Mouse (Mus musculus): ENCODE data around the gene Pde4dip.

The Pde4dip gene

GRCm38 (mm10) chr3:97888168-97888901 lies at the start of gene Pde4dip:
Gene Pde4dip, minus strand, starts transcription at chr3:97888707.
- DNase-seq: peak; percentile 94 to 96

DNA sequence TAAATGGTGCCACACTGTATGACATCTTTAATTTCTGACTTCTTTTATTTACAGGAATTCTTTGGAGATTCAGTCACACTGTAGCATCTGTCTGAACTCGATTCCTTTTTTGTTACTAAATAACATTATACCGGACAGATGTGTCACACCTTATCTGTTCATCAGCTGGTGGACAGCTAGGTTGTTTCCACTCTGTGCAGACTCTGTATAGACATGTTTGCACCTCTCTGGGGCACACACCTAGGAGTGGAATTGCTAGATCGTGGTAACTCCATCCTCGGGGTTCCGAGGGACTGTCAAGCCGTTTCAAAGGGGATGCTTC lies 49.4 kb upstream of the Pde4dip start:
- DNase-seq: no peak

- DNase-seq: peak in 1 of 2 experiments; percentile 26
Measured at GRCm38 (mm10) chr3:97937068-97937944, 48.8 kb upstream of the Pde4dip start.

GRCm38 (mm10) chr3:97934331-97935300 lies 46.1 kb upstream of the Pde4dip start:
- no peak for DNase-seq

DNA sequence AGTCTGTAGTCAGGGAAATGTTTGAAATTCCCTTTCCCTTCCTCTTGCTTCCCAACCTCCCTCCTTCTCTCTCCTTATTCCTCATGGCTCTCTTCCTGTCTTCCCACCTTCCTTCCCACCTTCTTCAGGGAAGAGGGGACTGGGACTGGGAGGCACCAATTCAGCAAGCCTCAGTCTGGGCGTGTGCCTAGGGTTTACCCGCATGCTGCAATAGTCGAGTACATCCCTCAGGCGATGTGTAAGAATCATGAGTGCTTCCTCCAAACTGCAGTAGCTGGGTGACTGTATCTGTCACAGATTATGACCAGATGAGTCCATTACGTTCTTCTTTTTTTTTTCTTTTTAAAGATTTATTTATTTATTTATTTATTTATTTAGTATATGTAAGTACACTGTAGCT lies 45.3 kb upstream of the Pde4dip start:
- DNase-seq: no peak

GRCm38 (mm10) chr3:97933251-97933650 lies 44.7 kb upstream of the Pde4dip start:
- no peak for DNase-seq

DNA sequence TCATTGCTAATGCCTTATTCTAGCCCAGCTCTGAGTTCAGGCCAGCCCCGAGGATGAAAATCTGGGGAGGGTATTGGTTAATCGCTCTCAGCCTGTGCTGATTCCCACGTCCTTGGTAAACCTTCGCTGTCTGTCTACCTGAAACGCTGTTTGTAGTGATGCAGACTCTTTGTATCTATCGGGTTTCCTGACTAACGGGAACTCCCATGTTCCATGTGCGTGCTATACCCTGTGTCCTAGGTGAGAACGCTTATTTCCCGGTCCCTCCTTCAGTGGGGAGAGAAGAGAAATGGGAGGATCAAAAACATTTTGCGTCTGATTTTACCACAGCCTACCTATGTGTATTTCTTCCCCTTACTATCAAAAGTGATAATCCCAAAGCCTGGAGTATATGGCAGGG lies 44.3 kb upstream of the Pde4dip start:
- DNase-seq: no peak

- no peak for DNase-seq
Measured at GRCm38 (mm10) chr3:97932131-97932530, 43.6 kb upstream of the Pde4dip start.

GRCm38 (mm10) chr3:97931310-97931885 lies 42.9 kb upstream of the Pde4dip start:
- peak; percentile 25 for DNase-seq

GRCm38 (mm10) chr3:97930787-97931158 lies 42.3 kb upstream of the Pde4dip start:
- no peak for DNase-seq

GRCm38 (mm10) chr3:97930141-97930786 lies 41.8 kb upstream of the Pde4dip start:
- DNase-seq: no peak

DNA sequence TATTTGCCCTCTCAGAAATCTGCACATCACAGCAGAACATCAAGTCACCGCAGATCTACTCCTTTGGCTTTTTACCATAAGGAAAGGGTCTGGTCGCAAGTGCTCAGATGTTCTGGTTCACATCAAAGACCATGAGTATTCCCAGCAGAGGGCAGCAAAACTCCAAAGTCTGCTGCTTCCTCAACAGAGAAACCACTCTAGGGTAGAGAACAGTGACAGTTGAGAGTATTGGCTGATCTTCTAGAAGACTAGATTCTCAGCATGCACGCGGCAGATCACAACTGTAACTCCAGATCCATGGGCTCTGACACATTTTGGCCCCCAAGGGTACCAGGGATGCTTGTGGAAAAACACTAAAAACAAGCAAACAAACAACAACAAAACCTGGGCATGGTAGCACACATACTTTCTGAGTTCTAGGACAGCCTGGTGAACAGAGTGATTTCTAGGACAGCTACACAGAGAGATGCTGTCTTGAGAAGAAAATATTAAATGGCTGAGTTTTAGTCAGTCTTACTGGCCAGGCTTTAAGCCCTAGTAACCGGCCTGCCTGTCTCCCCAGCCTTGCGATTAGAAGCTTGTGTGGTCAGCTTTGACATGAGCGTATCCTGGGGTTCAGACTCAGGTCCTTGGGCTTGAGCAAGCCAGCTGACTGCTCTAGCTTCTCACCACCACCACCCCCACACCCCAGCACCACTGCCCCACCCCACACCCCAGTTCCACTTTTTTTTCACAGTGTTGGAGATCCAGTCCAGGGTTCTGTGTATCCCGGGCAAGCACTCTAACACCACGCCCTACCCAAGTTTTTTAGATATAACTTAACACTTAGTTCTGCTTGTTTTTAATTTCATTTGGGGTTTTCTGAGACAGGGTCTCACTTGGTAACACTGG lies 40.7 kb upstream of the Pde4dip start:
- peak; percentile 93 to 94 for DNase-seq

- DNase-seq: no peak
Measured at GRCm38 (mm10) chr3:97927322-97927721, 38.8 kb upstream of the Pde4dip start.

- DNase-seq: no peak
Measured at GRCm38 (mm10) chr3:97925246-97925645, 36.7 kb upstream of the Pde4dip start.

GRCm38 (mm10) chr3:97918885-97919550 lies 30.5 kb upstream of the Pde4dip start:
- no peak for DNase-seq

DNA sequence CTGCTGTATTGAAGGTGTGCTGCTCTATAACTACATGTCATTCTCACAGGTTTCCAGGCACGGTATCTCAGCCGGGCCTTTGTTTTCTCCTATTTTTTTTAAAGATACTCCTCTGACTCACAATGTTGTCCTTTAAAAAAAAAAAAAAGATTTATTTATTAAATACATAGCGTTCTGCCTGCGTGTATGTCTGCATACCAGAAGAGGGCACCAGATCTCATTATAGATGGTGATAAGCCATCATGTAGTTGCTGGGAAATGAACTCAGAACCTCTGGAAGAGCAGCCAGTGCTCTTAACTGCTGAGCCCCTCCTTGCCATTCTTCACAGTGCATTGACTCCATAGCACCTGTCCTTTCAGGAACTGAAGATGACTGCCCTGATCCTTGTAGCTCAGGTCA lies 26.6 kb upstream of the Pde4dip start:
- DNase-seq: no peak

- DNase-seq: no peak
Measured at GRCm38 (mm10) chr3:97911093-97911492, 22.6 kb upstream of the Pde4dip start.

- DNase-seq: no peak
Measured at GRCm38 (mm10) chr3:97909737-97910136, 21.2 kb upstream of the Pde4dip start.

- DNase-seq: no peak
Measured at GRCm38 (mm10) chr3:97901586-97901985, 13.1 kb upstream of the Pde4dip start.
